Mouse (Mus musculus): ENCODE data around the gene Foxd1.

Gene Foxd1

GRCm38 (mm10) chr13:98355559-98356111, 1.6 kb downstream of the Foxd1 start:
- CTCF ChIA-PET = no interaction called here

- CTCF ChIA-PET = no interaction called here
Measured at GRCm38 (mm10) chr13:98356176-98356972, 2.3 kb downstream of the Foxd1 start.

GRCm38 (mm10) chr13:98356973-98357425, 3.0 kb downstream of the Foxd1 start:
- CTCF ChIA-PET = no interaction called here

- CTCF ChIA-PET = no interaction called here
Measured at GRCm38 (mm10) chr13:98357433-98358423, 3.7 kb downstream of the Foxd1 start.

- CTCF ChIA-PET = no interaction called here
Measured at GRCm38 (mm10) chr13:98358424-98359181, 4.6 kb downstream of the Foxd1 start.

- CTCF ChIA-PET = no interaction called here
Measured at GRCm38 (mm10) chr13:98359337-98359736, 5.3 kb downstream of the Foxd1 start.

GRCm38 (mm10) chr13:98360391-98360790, 6.3 kb downstream of the Foxd1 start:
- CTCF ChIA-PET = no interaction called here

GRCm38 (mm10) chr13:98361161-98361560, 7.1 kb downstream of the Foxd1 start:
- CTCF ChIA-PET = no interaction called here

- CTCF ChIA-PET = no interaction called here
Measured at GRCm38 (mm10) chr13:98363046-98363445, 9.0 kb downstream of the Foxd1 start.

- CTCF ChIA-PET = no interaction called here
Measured at GRCm38 (mm10) chr13:98365081-98365480, 11.0 kb downstream of the Foxd1 start.

- CTCF ChIA-PET = no interaction called here
Measured at GRCm38 (mm10) chr13:98365766-98366421, 11.9 kb downstream of the Foxd1 start.

- CTCF ChIA-PET = no interaction called here
Measured at GRCm38 (mm10) chr13:98366469-98367275, 12.6 kb downstream of the Foxd1 start.

GRCm38 (mm10) chr13:98367601-98368000, 13.6 kb downstream of the Foxd1 start:
- CTCF ChIA-PET = no interaction called here

- CTCF ChIA-PET = no interaction called here
Measured at GRCm38 (mm10) chr13:98369046-98369445, 15.0 kb downstream of the Foxd1 start.

- CTCF ChIA-PET = no interaction called here
Measured at GRCm38 (mm10) chr13:98374560-98374959, 20.5 kb downstream of the Foxd1 start.

GRCm38 (mm10) chr13:98374979-98375378, 20.9 kb downstream of the Foxd1 start:
- CTCF ChIA-PET = no interaction called here

- CTCF ChIA-PET = no interaction called here
Measured at GRCm38 (mm10) chr13:98377746-98378145, 23.7 kb downstream of the Foxd1 start.

GRCm38 (mm10) chr13:98382751-98383150, 28.7 kb downstream of the Foxd1 start:
- CTCF ChIA-PET = no interaction called here

- CTCF ChIA-PET = no interaction called here
Measured at GRCm38 (mm10) chr13:98383911-98384498, 30.0 kb downstream of the Foxd1 start.

GRCm38 (mm10) chr13:98385877-98386276, 31.8 kb downstream of the Foxd1 start:
- CTCF ChIA-PET = no interaction called here
